Mouse (Mus musculus): ENCODE measurements around the gene Rab40c. TPM values are rescaled to one million over a fixed set of nuclear protein-coding genes. Genes with fewer than 3 reads are reported as not detected.

Gene Rab40c
- polyA plus RNA-seq, 1 experiment from 2014 or later = 6.5 TPM

- WGBS (ENCODE audit: insufficient replicate concordance) = 79% methylated on average over 8 of the region's 8 CpGs
- H3K36me3 ChIP-seq (replicated peaks; ENCODE audit: insufficient read depth, low read length) = no peaks in the 10 kb centered on the region
- no peak overlapping the region for H3K27ac ChIP-seq (ENCODE audit: low read depth)
- TF ChIP-seq CTCF (IDR thresholded peaks at IDR 0.05; ENCODE audit: low read depth) (no peak), EP300 (IDR thresholded peaks at IDR 0.05; ENCODE audit: low read depth) (no peak)
- H3K9ac ChIP-seq (replicated peaks) = no peak overlapping the region; the same call in 1 of the 2 replicates
- no peak overlapping the region for H3K4me3 ChIP-seq (ENCODE audit: low read depth, low read length)
- no peaks in the 10 kb centered on the region for H3K9me3 ChIP-seq (ENCODE audit: low read length)
- DNase-seq (no peak), ATAC-seq (no peak)
- H3K4me1 ChIP-seq (ENCODE audit: insufficient read depth) = peaks cover 47% of the 10 kb centered on the region
- no peak overlapping the region for H3K4me2 ChIP-seq (ENCODE audit: low read depth, low read length)
- H3K27me3 ChIP-seq (ENCODE audit: insufficient read depth, low read length) = peaks cover 34% of the 10 kb centered on the region
These were observed 28.5 kb upstream of the Rab40c start for GRCm38 (mm10) chr17:25948051-25948450.

- H3K9ac ChIP-seq (replicated peaks) = peak overlapping the region; percentile 44; the same call in 1 of the 2 replicates
- no peak for TF ChIP-seq CTCF (IDR thresholded peaks at IDR 0.05; ENCODE audit: low read depth)
- no peak for TF ChIP-seq EP300 (IDR thresholded peaks at IDR 0.05; ENCODE audit: low read depth)
- ATAC-seq (no peak), DNase-seq (no peak)
- peak overlapping the region; percentile 34 for H3K27ac ChIP-seq (ENCODE audit: low read depth)
- no peaks in the 10 kb centered on the region for H3K9me3 ChIP-seq (ENCODE audit: low read length)
- H3K36me3 ChIP-seq (replicated peaks; ENCODE audit: insufficient read depth, low read length) = no peaks in the 10 kb centered on the region
- H3K4me2 ChIP-seq (ENCODE audit: low read depth, low read length) = no peak overlapping the region
- H3K4me3 ChIP-seq (ENCODE audit: low read depth, low read length) = no peak overlapping the region
- 78% methylated on average over 4 of the region's 4 CpGs for WGBS (ENCODE audit: insufficient replicate concordance)
- H3K4me1 ChIP-seq (ENCODE audit: insufficient read depth) = peaks cover 49% of the 10 kb centered on the region
- peaks cover 30% of the 10 kb centered on the region for H3K27me3 ChIP-seq (ENCODE audit: insufficient read depth, low read length)
These were observed 28.0 kb upstream of the Rab40c start for GRCm38 (mm10) chr17:25947576-25947975.

- TF ChIP-seq EP300 (IDR thresholded peaks at IDR 0.05; ENCODE audit: low read depth) = no peak
- no peak for TF ChIP-seq CTCF (IDR thresholded peaks at IDR 0.05; ENCODE audit: low read depth)
- DNase-seq (no peak), ATAC-seq (no peak)
- Histone ChIP-seq H3K27me3 (ENCODE audit: insufficient read depth, low read length) (peaks cover 23% of the 10 kb centered on the region), H3K4me2 (ENCODE audit: low read depth, low read length) (no peak overlapping the region; the same call in 1 of the 2 replicates), H3K9me3 (ENCODE audit: low read length) (no peaks in the 10 kb centered on the region), H3K9ac (replicated peaks) (peak overlapping the region; percentile 44; the same call in 1 of the 2 replicates), H3K4me1 (ENCODE audit: insufficient read depth) (peaks cover 48% of the 10 kb centered on the region), H3K36me3 (replicated peaks; ENCODE audit: insufficient read depth, low read length) (no peaks in the 10 kb centered on the region), H3K27ac (ENCODE audit: low read depth) (peak overlapping the region; percentile 58), H3K4me3 (ENCODE audit: low read depth, low read length) (no peak overlapping the region)
- WGBS (ENCODE audit: insufficient replicate concordance) = 87% methylated on average over 8 of the region's 8 CpGs
These were observed 27.4 kb upstream of the Rab40c start for GRCm38 (mm10) chr17:25946891-25947290.

GRCm38 (mm10) chr17:25946349-25946748 lies 26.8 kb upstream of the Rab40c start:
- Histone ChIP-seq H3K27ac (ENCODE audit: low read depth) (peak overlapping the region; percentile 58), H3K4me1 (ENCODE audit: insufficient read depth) (peaks cover 46% of the 10 kb centered on the region), H3K9ac (replicated peaks) (no peak overlapping the region; the same call in 1 of the 2 replicates), H3K36me3 (replicated peaks; ENCODE audit: insufficient read depth, low read length) (no peaks in the 10 kb centered on the region), H3K4me2 (ENCODE audit: low read depth, low read length) (peak overlapping the region; percentile 27), H3K4me3 (ENCODE audit: low read depth, low read length) (no peak overlapping the region), H3K9me3 (ENCODE audit: low read length) (no peaks in the 10 kb centered on the region), H3K27me3 (ENCODE audit: insufficient read depth, low read length) (peaks cover 17% of the 10 kb centered on the region)
- WGBS (ENCODE audit: insufficient replicate concordance) = 61% methylated on average over 7 of the region's 7 CpGs
- TF ChIP-seq CTCF (IDR thresholded peaks at IDR 0.05; ENCODE audit: low read depth) (no peak), EP300 (IDR thresholded peaks at IDR 0.05; ENCODE audit: low read depth) (0 out of 2 replicates have a peak, but pooled peaks have one; percentile 20)
- ATAC-seq = no peak
- no peak for DNase-seq

GRCm38 (mm10) chr17:25945517-25946155 lies 26.1 kb upstream of the Rab40c start:
- H3K9me3 ChIP-seq (ENCODE audit: low read length) = no peaks in the 10 kb centered on the region
- no peak for ATAC-seq

GRCm38 (mm10) chr17:25944366-25945163 lies 25.0 kb upstream of the Rab40c start, which contains the start of the genes Pigq and Nhlrc4:
Gene Pigq (minus strand): TSS chr17:25944936.
Gene Nhlrc4 (minus strand): TSS chr17:25944961.
- Histone ChIP-seq H3K4me2 (ENCODE audit: low read depth, low read length) (peak within 1 kb of the TSS; percentile 78), H3K4me1 (ENCODE audit: insufficient read depth) (peaks cover 50% of the 10 kb centered on the region), H3K4me3 (ENCODE audit: low read depth, low read length) (peak within 1 kb of the TSS; percentile 79; the same call in 1 of the 2 replicates), H3K36me3 (replicated peaks; ENCODE audit: insufficient read depth, low read length) (peaks cover 12% of the 10 kb centered on the region), H3K27ac (ENCODE audit: low read depth) (peak within 1 kb of the TSS; percentile 87), H3K9me3 (ENCODE audit: low read length) (no peaks in the 10 kb centered on the region), H3K27me3 (ENCODE audit: insufficient read depth, low read length) (0 out of 2 replicates have a peak, but pooled peaks cover under 1% of the 10 kb centered on the region), H3K9ac (replicated peaks) (peak within 1 kb of the TSS; percentile 68)
- ATAC-seq = peak; percentile 20
- 35% methylated on average over 6 of the region's 6 CpGs for WGBS (ENCODE audit: insufficient replicate concordance)
- no peak for DNase-seq
- peak; percentile 18; the same call in 1 of the 2 replicates for TF ChIP-seq EP300 (IDR thresholded peaks at IDR 0.05; ENCODE audit: low read depth)
- no peak for TF ChIP-seq CTCF (IDR thresholded peaks at IDR 0.05; ENCODE audit: low read depth)

More at GRCm38 (mm10) chr17:25945517-25946155, 26.1 kb upstream of the Rab40c start:
- no peak for DNase-seq
- H3K4me1 ChIP-seq (ENCODE audit: insufficient read depth) = peaks cover 48% of the 10 kb centered on the region
- H3K4me2 ChIP-seq (ENCODE audit: low read depth, low read length) = no peak overlapping the region
- WGBS (ENCODE audit: insufficient replicate concordance) = 77% methylated on average over 9 of the region's 9 CpGs
- H3K36me3 ChIP-seq (replicated peaks; ENCODE audit: insufficient read depth, low read length) = peaks cover 3% of the 10 kb centered on the region; the same call in 1 of the 2 replicates
- peak overlapping the region; percentile 87 for H3K27ac ChIP-seq (ENCODE audit: low read depth)
- H3K9ac ChIP-seq (replicated peaks) = no peak overlapping the region
- no peak for TF ChIP-seq CTCF (IDR thresholded peaks at IDR 0.05; ENCODE audit: low read depth)
- H3K4me3 ChIP-seq (ENCODE audit: low read depth, low read length) = no peak overlapping the region
- H3K27me3 ChIP-seq (ENCODE audit: insufficient read depth, low read length) = peaks cover 10% of the 10 kb centered on the region
